Mouse (Mus musculus) MN1 (cell line): ENCODE measurements at regions not wholly inside any gene's neighbourhood (a gene's known extent, or its start where the extent isn't known, plus 50 kb on each side); places are given as distances from the start of the nearest gene placed in this dataset.
A peak's percentile ranks its signal among the peaks of the same experiment; 100 is the strongest.

ENCODE experiments used
- DNase-seq: peaks from one replicate; pipeline ENCODE4 v3.0.0-alpha.2; 2016; ENCODE audit warnings: low spot score

- peak; percentile 42 for DNase-seq
These were observed 830.9 kb upstream of the Tyrp1 start for GRCm38 (mm10) chr4:80002738-80003635.

DNA sequence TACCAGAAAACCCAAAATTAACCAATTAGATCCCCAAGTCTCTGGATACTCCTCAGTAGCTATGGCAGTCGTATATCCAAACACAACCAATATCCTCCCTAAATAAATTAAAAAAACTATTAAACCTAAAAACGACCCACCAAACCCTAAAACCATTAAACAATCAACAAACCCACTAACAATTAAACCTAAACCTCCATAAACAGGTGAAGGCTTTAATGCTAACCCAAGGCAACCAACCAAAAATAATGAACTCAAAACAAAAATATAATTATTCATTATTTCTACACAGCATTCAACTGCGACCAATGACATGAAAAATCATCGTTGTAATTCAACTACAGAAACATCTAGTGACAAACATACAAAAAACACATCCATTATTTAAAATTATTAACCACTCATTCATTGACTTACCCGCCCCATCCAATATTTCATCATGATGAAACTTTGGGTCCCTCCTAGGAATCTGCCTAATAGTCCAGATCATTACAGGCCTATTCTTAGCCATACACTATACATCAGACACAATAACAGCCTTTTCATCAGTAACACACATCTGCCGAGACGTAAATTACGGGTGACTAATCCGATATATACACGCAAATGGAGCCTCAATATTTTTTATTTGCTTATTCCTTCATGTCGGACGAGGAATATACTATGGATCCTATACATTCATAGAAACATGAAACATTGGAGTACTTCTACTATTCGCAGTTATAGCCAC, 830.1 kb upstream of the Tyrp1 start:
- no peak for DNase-seq

DNA sequence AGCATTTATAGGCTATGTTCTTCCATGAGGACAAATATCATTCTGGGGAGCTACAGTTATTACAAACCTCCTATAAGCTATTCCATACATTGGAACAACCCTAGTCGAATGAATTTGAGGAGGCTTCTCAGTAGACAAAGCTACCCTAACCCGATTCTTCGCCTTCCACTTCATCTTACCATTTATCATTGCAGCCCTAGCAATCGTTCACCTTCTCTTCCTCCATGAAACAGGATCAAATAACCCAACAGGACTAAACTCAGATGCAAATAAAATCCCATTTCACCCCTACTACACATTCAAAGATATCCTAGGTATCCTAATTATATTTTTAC, 829.6 kb upstream of the Tyrp1 start:
- no peak for DNase-seq

DNA sequence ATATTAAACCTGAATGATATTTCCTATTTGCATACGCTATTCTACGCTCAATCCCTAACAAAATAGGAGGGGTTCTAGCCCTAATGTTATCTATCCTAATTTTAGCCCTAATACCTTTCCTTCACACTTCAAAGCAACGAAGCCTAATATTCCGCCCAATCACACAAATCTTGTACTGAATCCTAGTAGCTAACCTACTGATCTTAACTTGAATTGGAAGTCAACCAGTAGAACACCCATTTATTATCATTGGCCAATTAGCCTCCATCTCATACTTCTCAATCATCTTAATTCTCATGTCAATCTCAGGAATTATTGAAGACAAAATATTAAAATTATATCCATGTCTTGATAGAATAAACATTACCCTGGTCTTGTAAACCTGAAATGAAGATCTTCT, 829.1 kb upstream of the Tyrp1 start:
- DNase-seq, result no peak

GRCm38 (mm10) chr4:80027876-80028275, 806.0 kb upstream of the Tyrp1 start:
- DNase-seq, result no peak

DNA sequence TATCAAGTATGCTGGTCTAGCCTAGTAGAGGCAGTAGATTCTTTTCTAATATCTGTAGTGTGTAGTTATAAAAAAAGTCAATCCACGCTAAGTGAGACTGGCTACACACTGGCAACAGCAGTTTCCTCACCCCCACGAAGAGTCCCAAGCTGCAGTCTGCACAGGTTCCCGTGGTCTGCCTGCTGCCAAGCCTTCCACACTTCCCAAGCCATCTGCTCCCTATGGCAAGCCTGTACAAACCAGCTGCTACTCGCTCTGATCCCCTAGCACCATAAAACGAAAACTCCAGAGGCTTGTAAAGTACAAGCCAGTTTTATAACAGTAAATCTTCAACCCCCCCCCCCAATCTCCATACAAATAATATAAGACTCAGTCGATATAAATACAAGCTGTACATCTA, 786.0 kb upstream of the Tyrp1 start:
- no peak for DNase-seq
